Mouse (Mus musculus): ENCODE measurements around the gene Cd163l1. TPM values are rescaled to one million over a fixed set of nuclear protein-coding genes. Genes with fewer than 3 reads are reported as not detected.
A peak's percentile ranks its signal among the peaks of the same experiment; 100 is the strongest.

Cd163l1 gene
- total and polyA plus RNA-seq, 2 experiments from 2014 or later = not detected

DNA sequence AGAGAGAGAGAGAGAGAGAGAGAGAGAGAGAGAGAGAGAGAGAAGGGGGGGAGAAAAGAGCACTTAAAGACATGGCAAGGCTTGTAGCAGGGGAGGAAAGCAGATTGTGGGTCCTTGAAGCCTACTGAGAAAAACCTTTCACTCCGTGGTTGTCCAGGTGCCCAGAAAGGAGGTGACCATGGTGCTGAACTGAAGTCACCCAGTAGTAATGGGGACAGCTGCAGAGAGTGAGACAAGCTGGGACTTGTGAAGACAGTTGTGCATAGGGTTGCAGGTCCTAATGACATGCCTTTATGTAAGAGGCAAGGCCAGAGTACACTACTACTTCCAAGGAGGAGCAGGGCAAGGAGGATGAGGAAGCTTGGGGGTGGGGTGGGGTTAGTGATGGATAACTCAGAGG, 1.2 kb downstream of the Cd163l1 start:
- Histone ChIP-seq H3K36me3 (ENCODE audit: insufficient read depth) (no peaks in the 10 kb centered on the region), H3K4me2 (ENCODE audit: low read depth) (no peak overlapping the region), H3K4me3 (ENCODE audit: low read depth, low read length) (no peak overlapping the region), H3K4me1 (ENCODE audit: insufficient read depth) (no peaks in the 10 kb centered on the region), H3K27ac (ENCODE audit: low read depth, low read length) (no peak overlapping the region), H3K9ac (no peak overlapping the region), H3K27me3 (ENCODE audit: insufficient read depth, low read length) (no peaks in the 10 kb centered on the region), H3K9me3 (ENCODE audit: low read length) (no peaks in the 10 kb centered on the region)
- no peak for TF ChIP-seq CTCF (IDR thresholded peaks at IDR 0.05; ENCODE audit: low read depth)
- ATAC-seq (no peak), DNase-seq (no peak)
- WGBS = 20% methylated on average over 1 of the region's 1 CpGs

DNA sequence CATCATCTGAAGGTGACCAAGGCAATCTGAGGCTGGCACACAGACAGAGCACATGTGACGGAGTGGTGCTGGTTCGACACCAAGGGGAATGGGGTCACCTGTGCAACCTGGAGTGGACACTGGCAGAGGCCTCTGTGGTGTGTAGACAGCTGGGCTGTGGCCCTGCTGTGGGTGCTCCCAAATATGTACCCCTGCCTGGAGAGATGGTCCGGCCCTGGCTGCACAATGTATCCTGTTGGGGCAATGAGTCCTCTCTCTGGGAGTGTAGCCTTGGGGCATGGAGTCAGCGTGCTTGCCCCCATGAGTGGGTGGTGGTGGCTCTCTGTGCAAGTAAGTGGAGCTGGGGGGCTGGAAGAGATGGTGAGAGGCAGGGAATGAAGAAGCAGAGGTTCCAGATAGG, 2.3 kb downstream of the Cd163l1 start:
- no peak for DNase-seq
- no peaks in the 10 kb centered on the region for H3K4me1 ChIP-seq (ENCODE audit: insufficient read depth)
- no peaks in the 10 kb centered on the region for H3K9me3 ChIP-seq (ENCODE audit: low read length)
- H3K4me3 ChIP-seq (ENCODE audit: low read depth, low read length) = no peak overlapping the region
- no peak for TF ChIP-seq CTCF (IDR thresholded peaks at IDR 0.05; ENCODE audit: low read depth)
- no peaks in the 10 kb centered on the region for H3K36me3 ChIP-seq (ENCODE audit: insufficient read depth)
- no peak overlapping the region for H3K9ac ChIP-seq
- no peak for ATAC-seq
- no peak overlapping the region for H3K4me2 ChIP-seq (ENCODE audit: low read depth)
- no peaks in the 10 kb centered on the region for H3K27me3 ChIP-seq (ENCODE audit: insufficient read depth, low read length)
- 80% methylated on average over 4 of the region's 4 CpGs for WGBS
- no peak overlapping the region for H3K27ac ChIP-seq (ENCODE audit: low read depth, low read length)

DNA sequence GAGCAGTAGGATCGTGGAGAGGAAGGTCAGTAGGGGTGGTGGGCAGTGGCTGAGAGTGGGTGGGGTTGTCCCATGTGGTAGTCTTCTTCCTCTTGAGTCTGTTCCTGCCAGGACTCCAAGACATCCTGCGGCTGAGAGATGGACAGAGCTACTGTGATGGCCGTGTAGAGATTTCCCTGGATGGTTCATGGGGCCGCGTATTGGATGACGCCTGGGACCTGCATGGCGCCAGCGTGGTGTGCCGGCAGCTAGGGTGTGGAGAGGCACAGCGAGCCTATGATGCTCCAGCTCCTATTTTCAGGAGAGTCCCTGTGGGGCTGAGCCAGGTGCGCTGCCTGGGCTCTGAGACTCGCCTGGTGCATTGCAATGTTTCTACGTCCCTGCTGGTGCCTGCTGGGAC, 6.1 kb downstream of the Cd163l1 start:
- no peaks in the 10 kb centered on the region for H3K27me3 ChIP-seq (ENCODE audit: insufficient read depth, low read length)

DNA sequence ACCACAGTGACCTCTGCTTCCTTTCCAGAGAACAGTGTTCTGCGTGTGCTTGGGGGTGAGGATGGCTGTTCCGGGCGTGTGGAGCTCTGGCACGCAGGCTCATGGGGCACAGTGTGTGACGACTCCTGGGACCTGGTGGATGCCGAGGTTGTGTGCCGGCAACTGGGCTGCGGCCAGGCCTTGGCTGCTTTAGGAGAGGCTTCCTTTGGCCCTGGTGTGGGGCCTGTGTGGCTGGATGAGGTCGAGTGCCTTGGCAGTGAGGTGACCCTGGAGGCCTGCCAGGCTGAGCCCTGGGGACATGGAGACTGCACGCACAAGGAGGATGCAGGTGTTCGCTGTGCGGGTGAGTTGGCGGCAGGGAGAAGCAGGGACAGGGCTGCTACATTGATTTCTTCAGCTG, 10.4 kb downstream of the Cd163l1 start:
- H3K27me3 ChIP-seq (ENCODE audit: insufficient read depth, low read length) = no peaks in the 10 kb centered on the region
- DNase-seq = no peak
- no peaks in the 10 kb centered on the region for H3K9me3 ChIP-seq (ENCODE audit: low read length)
- no peak overlapping the region for H3K4me3 ChIP-seq (ENCODE audit: low read depth, low read length)
- H3K27ac ChIP-seq (ENCODE audit: low read depth, low read length) = no peak overlapping the region
- no peaks in the 10 kb centered on the region for H3K36me3 ChIP-seq (ENCODE audit: insufficient read depth)
- ATAC-seq = no peak
- no peaks in the 10 kb centered on the region for H3K4me1 ChIP-seq (ENCODE audit: insufficient read depth)
- no peak overlapping the region for H3K9ac ChIP-seq
- 79% methylated on average over 13 of the region's 13 CpGs for WGBS
- no peak overlapping the region for H3K4me2 ChIP-seq (ENCODE audit: low read depth)
- no peak for TF ChIP-seq CTCF (IDR thresholded peaks at IDR 0.05; ENCODE audit: low read depth)

More for the DNA sequence above, 6.1 kb downstream of the Cd163l1 start:
- no peaks in the 10 kb centered on the region for H3K36me3 ChIP-seq (ENCODE audit: insufficient read depth)
- no peak for DNase-seq
- H3K4me3 ChIP-seq (ENCODE audit: low read depth, low read length) = no peak overlapping the region
- TF ChIP-seq CTCF (IDR thresholded peaks at IDR 0.05; ENCODE audit: low read depth) = no peak
- H3K4me1 ChIP-seq (ENCODE audit: insufficient read depth) = no peaks in the 10 kb centered on the region
- H3K9ac ChIP-seq = no peak overlapping the region
- 90% methylated on average over 13 of the region's 13 CpGs for WGBS
- no peak overlapping the region for H3K27ac ChIP-seq (ENCODE audit: low read depth, low read length)
- H3K9me3 ChIP-seq (ENCODE audit: low read length) = no peaks in the 10 kb centered on the region
- no peak for ATAC-seq
- no peak overlapping the region for H3K4me2 ChIP-seq (ENCODE audit: low read depth)

DNA sequence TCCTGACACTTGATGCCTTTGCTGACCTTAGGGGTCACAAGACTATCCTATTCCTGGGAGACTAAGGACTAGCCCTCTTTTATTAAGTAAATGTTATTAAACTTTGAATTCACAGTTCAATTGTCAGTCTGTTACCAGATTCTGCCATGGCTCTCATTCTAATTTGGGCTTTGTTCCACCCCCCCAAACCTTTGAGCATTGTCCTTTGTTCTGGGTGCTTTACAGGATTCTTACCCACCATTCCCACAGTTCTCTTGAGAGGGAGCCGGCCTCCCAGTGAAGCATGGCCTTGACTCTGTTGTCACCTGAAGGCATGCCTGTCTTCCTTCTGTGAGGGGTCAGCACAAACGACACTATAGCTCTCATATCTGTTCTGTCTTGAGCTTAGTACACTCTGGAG, 13.0 kb downstream of the Cd163l1 start:
- Histone ChIP-seq H3K4me1 (ENCODE audit: insufficient read depth) (no peaks in the 10 kb centered on the region), H3K4me3 (ENCODE audit: low read depth, low read length) (no peak overlapping the region), H3K9me3 (ENCODE audit: low read length) (no peaks in the 10 kb centered on the region), H3K27ac (ENCODE audit: low read depth, low read length) (no peak overlapping the region), H3K4me2 (ENCODE audit: low read depth) (no peak overlapping the region), H3K9ac (no peak overlapping the region), H3K27me3 (ENCODE audit: insufficient read depth, low read length) (no peaks in the 10 kb centered on the region), H3K36me3 (ENCODE audit: insufficient read depth) (no peaks in the 10 kb centered on the region)
- TF ChIP-seq CTCF (IDR thresholded peaks at IDR 0.05; ENCODE audit: low read depth) = no peak
- WGBS = 66% methylated on average over 2 of the region's 2 CpGs
- DNase-seq = no peak
- no peak for ATAC-seq

DNA sequence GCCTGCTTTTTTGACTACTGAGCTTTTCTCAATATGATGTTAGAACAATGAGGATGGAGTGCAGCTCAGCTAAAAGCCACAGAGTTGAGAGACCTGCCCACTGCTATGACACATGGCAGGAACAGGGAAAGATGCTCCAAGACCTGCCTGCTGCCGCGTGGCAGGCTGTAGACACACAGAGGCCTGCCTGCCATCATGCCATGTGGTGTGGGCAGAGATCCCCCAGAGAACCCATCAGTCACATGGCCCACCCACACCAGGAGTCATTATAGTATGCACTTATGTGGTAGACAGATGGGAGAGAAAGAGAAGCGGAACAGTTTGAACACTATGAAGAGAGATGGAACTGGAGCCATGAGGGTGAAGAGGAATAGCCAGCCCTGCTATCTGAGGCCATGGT, 15.6 kb downstream of the Cd163l1 start:
- H3K4me2 ChIP-seq (ENCODE audit: low read depth) = no peak overlapping the region
- WGBS = 88% methylated on average over 3 of the region's 3 CpGs
- no peaks in the 10 kb centered on the region for H3K27me3 ChIP-seq (ENCODE audit: insufficient read depth, low read length)
- H3K36me3 ChIP-seq (ENCODE audit: insufficient read depth) = no peaks in the 10 kb centered on the region
- H3K9ac ChIP-seq = no peak overlapping the region
- no peak for DNase-seq
- no peaks in the 10 kb centered on the region for H3K9me3 ChIP-seq (ENCODE audit: low read length)
- no peak for TF ChIP-seq CTCF (IDR thresholded peaks at IDR 0.05; ENCODE audit: low read depth)
- no peak overlapping the region for H3K27ac ChIP-seq (ENCODE audit: low read depth, low read length)
- ATAC-seq = peak; percentile 14; the same call in 1 of the 2 replicates
- no peak overlapping the region for H3K4me3 ChIP-seq (ENCODE audit: low read depth, low read length)
- no peaks in the 10 kb centered on the region for H3K4me1 ChIP-seq (ENCODE audit: insufficient read depth)

DNA sequence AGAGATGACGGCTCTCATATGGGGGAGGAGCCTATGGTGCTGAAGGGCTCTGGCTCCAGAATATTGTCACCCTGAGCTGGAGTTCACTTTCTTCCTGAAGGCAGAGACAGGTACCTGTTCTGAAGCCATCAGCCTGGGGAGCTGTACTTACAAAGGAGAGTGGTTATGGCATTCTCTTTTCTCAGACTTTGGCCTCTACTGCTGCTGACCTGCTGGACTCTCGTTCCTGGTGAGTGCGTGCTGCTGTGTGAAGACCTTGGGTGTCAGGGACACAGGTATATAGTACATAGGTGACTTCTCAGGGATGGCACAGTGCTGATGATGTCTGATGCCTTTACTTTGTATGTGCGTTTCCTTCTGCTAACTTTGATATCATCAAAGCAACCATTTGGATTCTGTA, 29.1 kb downstream of the Cd163l1 start, which contains the start of gene 5830411N06Rik:
Gene 5830411N06Rik, plus strand, starts transcription at position 69 of the 400 bp plus-strand sequence.
- H3K9ac ChIP-seq = no peak within 1 kb of the TSS
- no peak for DNase-seq
- no peak for TF ChIP-seq CTCF (IDR thresholded peaks at IDR 0.05; ENCODE audit: low read depth)
- no peaks in the 10 kb centered on the region for H3K9me3 ChIP-seq (ENCODE audit: low read length)
- H3K4me2 ChIP-seq (ENCODE audit: low read depth) = no peak within 1 kb of the TSS
- H3K27ac ChIP-seq (ENCODE audit: low read depth, low read length) = no peak within 1 kb of the TSS
- no peaks in the 10 kb centered on the region for H3K36me3 ChIP-seq (ENCODE audit: insufficient read depth)
- no peak for ATAC-seq
- no peak within 1 kb of the TSS for H3K4me3 ChIP-seq (ENCODE audit: low read depth, low read length)
- H3K4me1 ChIP-seq (ENCODE audit: insufficient read depth) = no peaks in the 10 kb centered on the region
- 86% methylated on average over 4 of the region's 4 CpGs for WGBS
- H3K27me3 ChIP-seq (ENCODE audit: insufficient read depth, low read length) = no peaks in the 10 kb centered on the region
